Mouse (Mus musculus): ENCODE data around the gene Hpn. TPM values are rescaled to one million over a fixed set of nuclear protein-coding genes. Genes with fewer than 3 reads are reported as not detected.
A peak's percentile ranks its signal among the peaks of the same experiment; 100 is the strongest.

Hpn gene
- polyA plus RNA-seq, 1 experiment from 2014 or later = 0.21 TPM

GRCm38 (mm10) chr7:31097583-31098248, 17.4 kb downstream of the Hpn start:
- no peaks in the 10 kb centered on the region for H3K9me3 ChIP-seq (replicated peaks; ENCODE audit: control insufficient read depth, low read length, poor library complexity, severe bottlenecking)
- H3K4me3 ChIP-seq (ENCODE audit: low read depth, low read length) = peak overlapping the region; percentile 13; the same call in 1 of the 2 replicates
- H3K4me1 ChIP-seq (ENCODE audit: control insufficient read depth, insufficient read depth, low read length) = peaks cover 4% of the 10 kb centered on the region; the same call in 1 of the 2 replicates
- H3K4me2 ChIP-seq (ENCODE audit: low read length) = peak overlapping the region; percentile 46
- WGBS = 40% methylated on average over 20 of the region's 20 CpGs
- H3K9ac ChIP-seq (ENCODE audit: low read depth, low read length) = peak overlapping the region; percentile 43; the same call in 1 of the 2 replicates
- no peaks in the 10 kb centered on the region for H3K36me3 ChIP-seq (ENCODE audit: control insufficient read depth, insufficient read depth, low read length)
- no peaks in the 10 kb centered on the region for H3K27me3 ChIP-seq (ENCODE audit: control insufficient read depth, insufficient read depth, low read depth, low read length)
- no peak overlapping the region for H3K27ac ChIP-seq (ENCODE audit: low read length)
- peak; percentile 94 for ATAC-seq

GRCm38 (mm10) chr7:31096892-31097564, 18.1 kb downstream of the Hpn start:
- H3K27me3 ChIP-seq (ENCODE audit: control insufficient read depth, insufficient read depth, low read depth, low read length) = no peaks in the 10 kb centered on the region
- peaks cover 4% of the 10 kb centered on the region; the same call in 1 of the 2 replicates for H3K4me1 ChIP-seq (ENCODE audit: control insufficient read depth, insufficient read depth, low read length)
- H3K4me3 ChIP-seq (ENCODE audit: low read depth, low read length) = no peak overlapping the region
- no peak for ATAC-seq
- no peaks in the 10 kb centered on the region for H3K36me3 ChIP-seq (ENCODE audit: control insufficient read depth, insufficient read depth, low read length)
- no peak overlapping the region for H3K4me2 ChIP-seq (ENCODE audit: low read length)
- H3K27ac ChIP-seq (ENCODE audit: low read length) = no peak overlapping the region
- no peak overlapping the region for H3K9ac ChIP-seq (ENCODE audit: low read depth, low read length)
- WGBS = 71% methylated on average over 9 of the region's 9 CpGs
- no peaks in the 10 kb centered on the region for H3K9me3 ChIP-seq (replicated peaks; ENCODE audit: control insufficient read depth, low read length, poor library complexity, severe bottlenecking)

DNA sequence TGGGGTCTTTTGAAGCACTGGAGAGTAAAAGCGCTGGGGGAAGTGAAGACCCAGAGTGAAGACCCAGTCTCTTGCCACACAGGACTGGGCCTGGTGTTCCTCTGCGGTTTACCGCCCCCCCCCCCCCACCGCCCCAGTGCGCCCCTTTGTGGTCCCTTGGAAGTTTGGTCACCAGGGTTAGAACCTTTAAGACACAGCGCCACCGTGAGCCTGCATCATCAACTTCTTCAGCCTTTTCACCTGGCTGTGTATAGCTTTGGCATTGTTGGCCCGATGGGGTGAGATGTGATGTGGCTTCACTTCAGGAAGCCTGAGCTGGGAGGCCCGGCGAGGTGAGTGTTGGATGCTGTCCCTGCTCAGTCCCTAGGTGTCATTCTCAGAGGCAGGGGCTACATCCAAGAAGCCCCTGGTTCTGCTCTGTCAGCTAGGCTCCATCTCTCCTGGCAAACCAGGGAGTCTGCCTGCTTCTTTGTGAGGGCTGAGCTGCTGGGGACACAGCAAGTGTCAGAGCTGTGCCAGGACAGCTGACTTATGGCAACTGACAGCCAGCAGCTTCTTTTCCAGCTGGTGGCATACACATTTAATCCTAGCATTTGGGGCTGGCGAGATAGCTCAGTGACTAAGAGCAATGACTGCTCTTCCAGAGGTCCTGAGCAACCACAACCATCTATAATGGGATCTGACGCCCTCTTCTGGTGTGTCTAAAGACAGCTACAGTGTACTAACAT, 20.2 kb downstream of the Hpn start:
- Histone ChIP-seq H3K36me3 (ENCODE audit: control insufficient read depth, insufficient read depth, low read length) (no peaks in the 10 kb centered on the region), H3K4me1 (ENCODE audit: control insufficient read depth, insufficient read depth, low read length) (peaks cover 4% of the 10 kb centered on the region; the same call in 1 of the 2 replicates), H3K9ac (ENCODE audit: low read depth, low read length) (no peak overlapping the region), H3K4me3 (ENCODE audit: low read depth, low read length) (no peak overlapping the region), H3K27ac (ENCODE audit: low read length) (no peak overlapping the region), H3K4me2 (ENCODE audit: low read length) (no peak overlapping the region), H3K9me3 (replicated peaks; ENCODE audit: control insufficient read depth, low read length, poor library complexity, severe bottlenecking) (no peaks in the 10 kb centered on the region), H3K27me3 (ENCODE audit: control insufficient read depth, insufficient read depth, low read depth, low read length) (no peaks in the 10 kb centered on the region)
- 24% methylated on average over 11 of the region's 12 CpGs for WGBS
- no peak for ATAC-seq

- no peak for ATAC-seq
- no peaks in the 10 kb centered on the region for H3K36me3 ChIP-seq (ENCODE audit: control insufficient read depth, insufficient read depth, low read length)
- H3K4me1 ChIP-seq (ENCODE audit: control insufficient read depth, insufficient read depth, low read length) = no peaks in the 10 kb centered on the region
- no peak overlapping the region for H3K27ac ChIP-seq (ENCODE audit: low read length)
- no peak overlapping the region for H3K9ac ChIP-seq (ENCODE audit: low read depth, low read length)
- H3K4me2 ChIP-seq (ENCODE audit: low read length) = no peak overlapping the region
- H3K27me3 ChIP-seq (ENCODE audit: control insufficient read depth, insufficient read depth, low read depth, low read length) = no peaks in the 10 kb centered on the region
- 83% methylated on average over 2 of the region's 2 CpGs for WGBS
- H3K9me3 ChIP-seq (replicated peaks; ENCODE audit: control insufficient read depth, low read length, poor library complexity, severe bottlenecking) = no peaks in the 10 kb centered on the region
- no peak overlapping the region for H3K4me3 ChIP-seq (ENCODE audit: low read depth, low read length)
Observed at GRCm38 (mm10) chr7:31089721-31090120, 25.4 kb downstream of the Hpn start.

DNA sequence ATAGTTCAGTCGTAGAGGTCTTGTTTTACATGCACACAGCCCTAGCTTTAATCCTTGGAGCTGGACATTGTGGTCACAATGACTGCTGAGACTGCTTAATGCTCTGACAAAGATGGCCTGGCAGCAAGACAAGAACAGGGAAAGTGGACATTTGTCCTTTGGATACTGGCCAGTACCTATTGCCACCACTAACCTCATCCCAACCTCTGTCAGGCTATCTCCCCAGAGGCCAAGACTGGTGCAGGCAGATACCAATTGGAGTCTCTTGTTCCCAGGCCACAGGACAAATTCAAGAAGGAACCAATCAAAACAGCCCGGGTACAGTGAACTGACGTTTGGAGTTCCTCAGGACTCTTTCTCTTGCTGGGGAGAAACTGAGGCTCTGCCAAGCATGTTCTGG, 26.9 kb downstream of the Hpn start:
- Histone ChIP-seq H3K9me3 (replicated peaks; ENCODE audit: control insufficient read depth, low read length, poor library complexity, severe bottlenecking) (no peaks in the 10 kb centered on the region), H3K36me3 (ENCODE audit: control insufficient read depth, insufficient read depth, low read length) (no peaks in the 10 kb centered on the region), H3K4me2 (ENCODE audit: low read length) (no peak overlapping the region), H3K4me3 (ENCODE audit: low read depth, low read length) (no peak overlapping the region), H3K27me3 (ENCODE audit: control insufficient read depth, insufficient read depth, low read depth, low read length) (no peaks in the 10 kb centered on the region), H3K9ac (ENCODE audit: low read depth, low read length) (no peak overlapping the region), H3K27ac (ENCODE audit: low read length) (no peak overlapping the region), H3K4me1 (ENCODE audit: control insufficient read depth, insufficient read depth, low read length) (no peaks in the 10 kb centered on the region)
- ATAC-seq = no peak
- 55% methylated on average over 3 of the region's 3 CpGs for WGBS

- Histone ChIP-seq H3K36me3 (ENCODE audit: control insufficient read depth, insufficient read depth, low read length) (no peaks in the 10 kb centered on the region), H3K9ac (ENCODE audit: low read depth, low read length) (no peak overlapping the region), H3K9me3 (replicated peaks; ENCODE audit: control insufficient read depth, low read length, poor library complexity, severe bottlenecking) (no peaks in the 10 kb centered on the region), H3K4me3 (ENCODE audit: low read depth, low read length) (no peak overlapping the region), H3K4me2 (ENCODE audit: low read length) (no peak overlapping the region), H3K27ac (ENCODE audit: low read length) (no peak overlapping the region), H3K27me3 (ENCODE audit: control insufficient read depth, insufficient read depth, low read depth, low read length) (no peaks in the 10 kb centered on the region), H3K4me1 (ENCODE audit: control insufficient read depth, insufficient read depth, low read length) (no peaks in the 10 kb centered on the region)
- WGBS = 83% methylated on average over 2 of the region's 2 CpGs
- ATAC-seq = no peak
Observed at GRCm38 (mm10) chr7:31087262-31087661, 27.8 kb downstream of the Hpn start.

GRCm38 (mm10) chr7:31086175-31086755, 28.8 kb downstream of the Hpn start:
- Histone ChIP-seq H3K4me3 (ENCODE audit: low read depth, low read length) (no peak overlapping the region), H3K36me3 (ENCODE audit: control insufficient read depth, insufficient read depth, low read length) (no peaks in the 10 kb centered on the region), H3K9me3 (replicated peaks; ENCODE audit: control insufficient read depth, low read length, poor library complexity, severe bottlenecking) (no peaks in the 10 kb centered on the region), H3K4me2 (ENCODE audit: low read length) (no peak overlapping the region), H3K27me3 (ENCODE audit: control insufficient read depth, insufficient read depth, low read depth, low read length) (no peaks in the 10 kb centered on the region), H3K4me1 (ENCODE audit: control insufficient read depth, insufficient read depth, low read length) (no peaks in the 10 kb centered on the region), H3K9ac (ENCODE audit: low read depth, low read length) (no peak overlapping the region), H3K27ac (ENCODE audit: low read length) (no peak overlapping the region)
- WGBS = 95% methylated on average over 9 of the region's 9 CpGs
- ATAC-seq = no peak

DNA sequence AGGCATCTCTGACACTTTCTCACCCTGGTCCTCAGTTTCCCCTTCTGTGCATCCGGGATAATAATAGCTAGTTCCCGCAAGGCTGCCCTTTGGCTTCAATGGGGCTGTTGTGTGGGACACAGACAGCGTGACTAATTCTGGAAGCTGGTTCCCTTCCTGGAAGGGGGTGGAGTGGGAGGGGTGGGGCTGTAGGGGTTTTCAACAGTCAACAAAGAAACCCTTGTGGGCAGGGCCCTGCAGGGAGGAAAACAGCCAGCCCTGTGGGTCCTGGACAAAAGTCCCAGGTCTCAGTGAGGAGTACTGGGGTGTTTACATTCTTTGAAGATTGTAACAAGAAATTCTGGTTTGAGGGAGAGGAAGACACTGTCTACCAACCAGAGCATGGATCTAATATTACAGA, 29.9 kb downstream of the Hpn start:
- Histone ChIP-seq H3K9me3 (replicated peaks; ENCODE audit: control insufficient read depth, low read length, poor library complexity, severe bottlenecking) (no peaks in the 10 kb centered on the region), H3K4me3 (ENCODE audit: low read depth, low read length) (no peak overlapping the region), H3K27me3 (ENCODE audit: control insufficient read depth, insufficient read depth, low read depth, low read length) (no peaks in the 10 kb centered on the region), H3K4me2 (ENCODE audit: low read length) (no peak overlapping the region), H3K36me3 (ENCODE audit: control insufficient read depth, insufficient read depth, low read length) (no peaks in the 10 kb centered on the region), H3K9ac (ENCODE audit: low read depth, low read length) (no peak overlapping the region), H3K27ac (ENCODE audit: low read length) (no peak overlapping the region), H3K4me1 (ENCODE audit: control insufficient read depth, insufficient read depth, low read length) (no peaks in the 10 kb centered on the region)
- ATAC-seq = no peak
- 20% methylated on average over 3 of the region's 3 CpGs for WGBS

All from midbrain, embryonic 16.5 days (tissue).